ENCODE assay signal across 7 mouse cellular contexts in genomic region chr6:145746921-145747670, GRCm38 (mm10). TPM values are rescaled to one million over a fixed set of nuclear protein-coding genes. Genes with fewer than 3 reads are reported as not detected.
DNase-seq lines count a peak whose midpoint lies in the region; ATAC-seq and TF ChIP-seq lines count a peak whose summit lies in the region.

No protein-coding gene starts in this region.

- peak overlapping the region in 2 of 3 experiments; percentile 40 to 44 for H3K4me3 ChIP-seq in CH12.LX (replicated peaks in 1 of 3; ENCODE audit: low read depth in 2 of 3, low read length in 2 of 3, poor library complexity in 1 of 3)
- peak overlapping the region; percentile 79 for H3K4me3 ChIP-seq in kidney, embryonic 14.5 days (ENCODE audit: low read length)
- H3K4me3 ChIP-seq in megakaryocyte, embryonic 14.5 days (replicated peaks): peak overlapping the region; percentile 91
- H3K4me3 ChIP-seq in stomach, embryonic 14.5 days (ENCODE audit: low read depth, low read length): peak overlapping the region; percentile 76

- TF ChIP-seq EP300 in CH12.LX (IDR thresholded peaks at IDR 0.05; ENCODE audit: low read length): no peak

- no peak for ATAC-seq in kidney, embryonic 14.5 days (ENCODE audit: low FRiP score, low TSS enrichment)
- ATAC-seq in stomach, embryonic 14.5 days (ENCODE audit: insufficient number of reproducible peaks, insufficient read depth, low FRiP score, low read depth): no peak

- WGBS in kidney, embryonic 14.5 days: under 1% methylated on average over 49 of the region's 55 CpGs
- under 1% methylated on average over 54 of the region's 55 CpGs for WGBS in stomach, embryonic 14.5 days

- H3K9me3 ChIP-seq in CH12.LX (replicated peaks; ENCODE audit: low read length): peaks cover 3% of the 10 kb centered on the region
- H3K9me3 ChIP-seq in kidney, embryonic 14.5 days (ENCODE audit: control insufficient read depth, low read length): no peaks in the 10 kb centered on the region
- peaks cover 13% of the 10 kb centered on the region for H3K9me3 ChIP-seq in megakaryocyte, embryonic 14.5 days
- no peaks in the 10 kb centered on the region for H3K9me3 ChIP-seq in stomach, embryonic 14.5 days (ENCODE audit: control insufficient read depth, low read depth, low read length)

- peak overlapping the region; percentile 48; the same call in 1 of the 2 replicates for H3K4me2 ChIP-seq in CH12.LX (ENCODE audit: insufficient read depth, low read depth, poor library complexity, severe bottlenecking)
- H3K4me2 ChIP-seq in kidney, embryonic 14.5 days (replicated peaks; ENCODE audit: low read depth, low read length): peak overlapping the region; percentile 72
- peak overlapping the region; percentile 57 for H3K4me2 ChIP-seq in stomach, embryonic 14.5 days (replicated peaks; ENCODE audit: low read depth, low read length)

- dilution Hi-C loops in CH12.LX (cut with MboI; ENCODE audit: extremely low pct_ligation_motif_present, extremely low pct_unique_long_range_greater_than_20kb, low sequenced_read_pairs): no loop called here

- H3K27ac ChIP-seq in CH12.LX (ENCODE audit: insufficient read depth, low read depth): no peak overlapping the region
- peak overlapping the region; percentile 91 for H3K27ac ChIP-seq in kidney, embryonic 14.5 days (ENCODE audit: low read depth, low read length)
- H3K27ac ChIP-seq in stomach, embryonic 14.5 days (ENCODE audit: low read length): peak overlapping the region; percentile 87

- no peaks in the 10 kb centered on the region for H3K79me2 ChIP-seq in CH12.LX (replicated peaks; ENCODE audit: control insufficient read depth, extremely low read depth, insufficient read depth, poor library complexity, severe bottlenecking)

- DNase-seq in B cell, adult 2 months: peak; percentile 45 to 47
- no peak for DNase-seq in CH12.LX (ENCODE audit: extremely low read depth)
- DNase-seq in embryo, embryonic 10 days (ENCODE audit: low spot score): peak; percentile 59
- DNase-seq in heart, adult 8-10 months (ENCODE audit: low spot score): peak; percentile 38

- TF ChIP-seq RAD21 in CH12.LX (IDR thresholded peaks at IDR 0.05; ENCODE audit: low read depth, low read length): no peak

- in situ Hi-C loops in CH12.LX (cut with MboI; ENCODE audit: low pct_ligation_motif_present, low pct_unique_long_range_greater_than_20kb, low sequenced_read_pairs): no loop called here

- H3K36me3 ChIP-seq in CH12.LX (replicated peaks in 1 of 2; ENCODE audit: control insufficient read depth in 1 of 2, insufficient read depth in 1 of 2, low read length in 1 of 2): no peaks in the 10 kb centered on the region
- no peaks in the 10 kb centered on the region; the same call in 1 of the 2 replicates for H3K36me3 ChIP-seq in kidney, embryonic 14.5 days (ENCODE audit: control insufficient read depth, insufficient read depth, low read length)
- H3K36me3 ChIP-seq in megakaryocyte, embryonic 14.5 days (replicated peaks; ENCODE audit: low read length): no peaks in the 10 kb centered on the region
- no peaks in the 10 kb centered on the region for H3K36me3 ChIP-seq in stomach, embryonic 14.5 days (ENCODE audit: control insufficient read depth, insufficient read depth, low read length)

- H3K4me1 ChIP-seq in CH12.LX (ENCODE audit: control insufficient read depth in 1 of 2, insufficient read depth in 2 of 2): no peaks in the 10 kb centered on the region
- no peaks in the 10 kb centered on the region for H3K4me1 ChIP-seq in kidney, embryonic 14.5 days (ENCODE audit: control insufficient read depth, insufficient read depth, low read length)
- peaks cover 18% of the 10 kb centered on the region for H3K4me1 ChIP-seq in megakaryocyte, embryonic 14.5 days
- peaks cover 12% of the 10 kb centered on the region; the same call in 1 of the 2 replicates for H3K4me1 ChIP-seq in stomach, embryonic 14.5 days (ENCODE audit: control insufficient read depth, insufficient read depth, low read length)

- H3K27me3 ChIP-seq in CH12.LX (replicated peaks): peaks cover 10% of the 10 kb centered on the region
- no peaks in the 10 kb centered on the region for H3K27me3 ChIP-seq in kidney, embryonic 14.5 days (ENCODE audit: control insufficient read depth, insufficient read depth, low read length)
- H3K27me3 ChIP-seq in megakaryocyte, embryonic 14.5 days (replicated peaks): peaks cover 85% of the 10 kb centered on the region
- no peaks in the 10 kb centered on the region for H3K27me3 ChIP-seq in stomach, embryonic 14.5 days (ENCODE audit: control insufficient read depth, insufficient read depth, low read length)

- TF ChIP-seq CTCF in CH12.LX (conservative IDR thresholded peaks at IDR 0.05 in 1 of 2, IDR thresholded peaks at IDR 0.05 in 1 of 2; ENCODE audit: low read depth in 2 of 2, low read length in 2 of 2): no peak

- H3K9ac ChIP-seq in CH12.LX (ENCODE audit: insufficient read depth, low read depth): no peak overlapping the region
- H3K9ac ChIP-seq in kidney, embryonic 14.5 days (ENCODE audit: low read depth, low read length): peak overlapping the region; percentile 90
- H3K9ac ChIP-seq in stomach, embryonic 14.5 days (replicated peaks; ENCODE audit: low read depth, low read length): peak overlapping the region; percentile 87

- no peak for TF ChIP-seq POLR2A in CH12.LX (IDR thresholded peaks at IDR 0.05; ENCODE audit: low read depth, low read length)

TF ChIP-seq in CH12.LX, 34 proteins besides CTCF, POLR2A, EP300 and RAD21:
- TF ChIP-seq MAX (IDR thresholded peaks at IDR 0.05; ENCODE audit: low read length) (no peak), TBP (conservative IDR thresholded peaks at IDR 0.05; ENCODE audit: low read depth, low read length) (no peak), GABPA (IDR thresholded peaks at IDR 0.05; ENCODE audit: insufficient replicate concordance, low read depth, low read length) (no peak), ZC3H11A (IDR thresholded peaks at IDR 0.05; ENCODE audit: low read depth, low read length) (no peak), HCFC1 (IDR thresholded peaks at IDR 0.05; ENCODE audit: low read depth, low read length) (no peak), CHD2 (IDR thresholded peaks at IDR 0.05; ENCODE audit: low read length) (no peak)

RNA-seq across cellular contexts. Expression of gene Rassf8, which starts 0.5 kb away (rescaled TPM):
- total RNA-seq in CH12.LX (2012; rRNA removed) (0.13 and 0.34 TPM in 2 replicates), CH12.LX (2014; rRNA removed) (0.46 and 0.48 TPM in 2 replicates)
- 0.59 and 0.80 TPM in 2 replicates for polyA plus RNA-seq in CH12.LX (2012; ENCODE audit: insufficient read length, low read depth)
- 10 to 100 TPM; 54.3 to 61.5 (median 55.4) TPM for total RNA-seq in heart, adult 8-10 months (2022)
- polyA plus RNA-seq in kidney, embryonic 14.5 days (2014; fragmentation: Nextera tagmentation; extraction: Ambion mirVana): 11.5 TPM in 2 replicates
- 0.77 TPM in 1 of 2 replicates, not detected in the other for polyA plus RNA-seq in megakaryocyte, embryonic 14.5 days (2012; ENCODE audit: insufficient read depth, low replicate concordance)
- polyA plus RNA-seq in stomach, embryonic 14.5 days (2014; fragmentation: Nextera tagmentation; extraction: Ambion mirVana): 10.5 and 11.4 TPM in 2 replicates
